Mouse (Mus musculus) hindlimb bud, embryonic 11.5 days (tissue): ENCODE measurements around the gene Rab8a.
"Not testable (repeated sequence)": the region's sequence is repeated elsewhere in the genome, so short reads cannot be mapped to it uniquely, and the experiment has no call there.

ENCODE experiments used
- DNase-seq: peaks from one replicate; pipeline ENCODE4 v3.0.0-alpha.2; 2012; ENCODE audit warnings: low read depth, low spot score; ENCODE audit errors: extremely low spot score

Rab8a gene

GRCm38 (mm10) chr8:72160707-72161697, at the start of gene Rab8a:
Gene Rab8a (plus strand): TSS chr8:72161200.
- peak; percentile 93 for DNase-seq

GRCm38 (mm10) chr8:72112486-72112885, 48.5 kb upstream of the Rab8a start:
- DNase-seq = no peak

- DNase-seq = no peak
Measured at GRCm38 (mm10) chr8:72115202-72115601, 45.8 kb upstream of the Rab8a start.

GRCm38 (mm10) chr8:72118616-72119015, 42.4 kb upstream of the Rab8a start:
- no peak for DNase-seq

- not testable (repeated sequence) for DNase-seq
Measured at GRCm38 (mm10) chr8:72121486-72121885, 39.5 kb upstream of the Rab8a start.

- no peak for DNase-seq
Measured at GRCm38 (mm10) chr8:72121997-72122396, 39.0 kb upstream of the Rab8a start.

- no peak for DNase-seq
Measured at GRCm38 (mm10) chr8:72127834-72128233, 33.2 kb upstream of the Rab8a start.

GRCm38 (mm10) chr8:72131251-72131650, 29.7 kb upstream of the Rab8a start:
- no peak for DNase-seq

- DNase-seq = no peak
Measured at GRCm38 (mm10) chr8:72131901-72132300, 29.1 kb upstream of the Rab8a start.

- no peak for DNase-seq
Measured at GRCm38 (mm10) chr8:72132417-72132816, 28.6 kb upstream of the Rab8a start.

GRCm38 (mm10) chr8:72132891-72133290, 28.1 kb upstream of the Rab8a start:
- DNase-seq = no peak

GRCm38 (mm10) chr8:72133507-72133906, 27.5 kb upstream of the Rab8a start:
- no peak for DNase-seq

GRCm38 (mm10) chr8:72134756-72135445, 26.1 kb upstream of the Rab8a start, which contains the start of gene Tpm4:
Gene Tpm4 (plus strand): TSS chr8:72134975.
- no peak for DNase-seq

GRCm38 (mm10) chr8:72135446-72136301, 25.3 kb upstream of the Rab8a start:
- no peak for DNase-seq

- DNase-seq = peak; percentile 71
Measured at GRCm38 (mm10) chr8:72136302-72136978, 24.6 kb upstream of the Rab8a start.

- no peak for DNase-seq
Measured at GRCm38 (mm10) chr8:72137431-72137830, 23.6 kb upstream of the Rab8a start.

- no peak for DNase-seq
Measured at GRCm38 (mm10) chr8:72138456-72138855, 22.5 kb upstream of the Rab8a start.

GRCm38 (mm10) chr8:72143256-72143824, 17.7 kb upstream of the Rab8a start:
- no peak for DNase-seq

GRCm38 (mm10) chr8:72144345-72144975, 16.5 kb upstream of the Rab8a start:
- DNase-seq = no peak

- DNase-seq = no peak
Measured at GRCm38 (mm10) chr8:72145511-72145910, 15.5 kb upstream of the Rab8a start.
